Mouse (Mus musculus): ENCODE data around the gene 4930467E23Rik.
"Not testable (repeated sequence)": the region's sequence is repeated elsewhere in the genome, so short reads cannot be mapped to it uniquely, and the experiment has no call there.

DNA sequence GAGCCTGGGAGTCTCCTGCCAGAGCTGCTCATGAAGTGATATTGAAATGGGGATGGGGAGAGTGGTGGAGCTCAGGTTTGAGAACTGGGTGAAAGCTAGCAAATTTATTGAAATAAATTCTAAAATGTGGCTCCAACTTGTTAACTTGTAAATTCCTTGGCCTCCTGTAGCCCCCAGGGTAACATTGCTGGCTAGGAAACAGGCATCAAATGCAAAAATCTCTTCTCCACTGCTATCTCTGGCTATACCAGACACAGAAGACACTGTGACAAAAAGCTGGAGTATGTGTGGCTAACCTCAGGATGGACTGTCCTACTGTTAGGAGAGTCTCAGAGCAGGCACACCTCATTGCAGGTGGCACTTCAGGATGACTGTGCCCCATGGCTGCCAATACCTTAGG lies 51.3 kb downstream of the 4930467E23Rik start:
- not testable (repeated sequence) for TF ChIP-seq POLR2A (IDR thresholded peaks at IDR 0.05; ENCODE audit: borderline replicate concordance, insufficient read depth, low read length); CTCF (IDR thresholded peaks at IDR 0.05; ENCODE audit: borderline replicate concordance, insufficient read depth, low read depth, low read length)
